ENCODE assay signal across 9 mouse cellular contexts in genomic region chr11:121517687-121518465, GRCm38 (mm10). TPM values are rescaled to one million over a fixed set of nuclear protein-coding genes. Genes with fewer than 3 reads are reported as not detected.
DNase-seq lines count a peak whose midpoint lies in the region; ATAC-seq and TF ChIP-seq lines count a peak whose summit lies in the region.
"Had no signal": no experiment of that assay in that cellular context is flagged by ENCODE, and none has a peak within 500 bp of the region (broad histone marks: within the 10 kb centered on the region; RNA-seq: fewer than 3 reads in every experiment).

No protein-coding gene starts in this region.

- peak; percentile 68 for ATAC-seq in megakaryocyte progenitor cell, adult 5-6 weeks (replicated peaks; ENCODE audit: poor library complexity)

- peak overlapping the region; percentile 36 for H3K4me3 ChIP-seq in bone marrow, adult 2 months (replicated peaks; ENCODE audit: control insufficient read depth, low read depth, low read length)
- H3K4me3 ChIP-seq: left cerebral cortex, adult 2 months had no signal

- WGBS in bone marrow, adult 2 months, result 63% methylated on average over 17 of the region's 17 CpGs

- peak; percentile 13 for DNase-seq in kidney, postnatal 14 days
- no peak for DNase-seq in kidney, postnatal 4 days
- DNase-seq in heart, postnatal 14 days, result peak; percentile 15 to 28
- DNase-seq in right cerebral cortex, postnatal 4 days, result no peak
- DNase-seq in gastrocnemius, postnatal 36 days, result no peak
- no peak for DNase-seq in left cerebral cortex, adult 18-20 months (ENCODE audit: low spot score in 2 of 2)

- TF ChIP-seq POLR2A in bone marrow, adult 2 months (IDR thresholded peaks at IDR 0.05; ENCODE audit: borderline replicate concordance, control insufficient read depth, low read depth, low read length), result no peak

- H3K4me1 ChIP-seq in bone marrow, adult 2 months (ENCODE audit: control insufficient read depth, insufficient read depth, low read length), result peaks cover 5% of the 10 kb centered on the region

- TF ChIP-seq CTCF in bone marrow, adult 2 months (IDR thresholded peaks at IDR 0.05; ENCODE audit: control insufficient read depth, insufficient read depth, low read length), result no peak

- intact Hi-C loops in heart, postnatal 14 days (cut with DNase I), result no loop called here
- intact Hi-C loops in gastrocnemius, postnatal 36 days (cut with DNase I), result no loop called here

- peak overlapping the region; percentile 19; the same call in 1 of the 2 replicates for H3K27ac ChIP-seq in bone marrow, adult 2 months (ENCODE audit: control insufficient read depth, insufficient read depth, low read depth, low read length, poor library complexity)
- H3K27ac ChIP-seq: left cerebral cortex, adult 2 months had no signal

RNA-seq across cellular contexts. Expression of gene Zfp750, which starts 1.3 kb away (rescaled TPM):
- polyA plus RNA-seq in bone marrow, adult 2 months (2011; ENCODE audit: insufficient read depth, insufficient read length, low replicate concordance, missing spikeins), result not detected in 2 replicates
- not detected for total RNA-seq in heart, postnatal 14 days (2021)
- not detected in 2 replicates for total RNA-seq in megakaryocyte progenitor cell, adult 5-6 weeks (2015)
- 0.14 TPM in 1 of 2 replicates, not detected in the other for total RNA-seq in megakaryocyte progenitor cell, adult 5-6 weeks (2017)
- under 1 TPM; 0.20 to 0.35 TPM for total RNA-seq in gastrocnemius, postnatal 36 days (2021)
- total RNA-seq in left cerebral cortex, adult 18-20 months (2021), result not detected

Comparison
In these comparisons a context has a peak if more than half of its experiments do, and no peak if none do; other contexts are left out.
1. DNase-seq: peak in kidney, postnatal 14 days (single experiment) and heart, postnatal 14 days (2 of 2); none in kidney, postnatal 4 days (0 of 2), right cerebral cortex, postnatal 4 days (single experiment), gastrocnemius, postnatal 36 days (0 of 2) and left cerebral cortex, adult 18-20 months (0 of 2).